Mouse (Mus musculus) ovary, postnatal 36 days (tissue): ENCODE data around the gene Adgrb3.
"Not testable (repeated sequence)": the region's sequence is repeated elsewhere in the genome, so short reads cannot be mapped to it uniquely, and the experiment has no call there.

ENCODE experiments used
- DNase-seq: peaks from one replicate; pipeline ENCODE4 v3.0.0; 2022; ENCODE audit warnings: low spot score, mixed read lengths

Adgrb3 gene

GRCm38 (mm10) chr1:25744736-25745135, 84.8 kb downstream of the Adgrb3 start:
- no peak for DNase-seq

GRCm38 (mm10) chr1:25729844-25730243, 99.7 kb downstream of the Adgrb3 start:
- DNase-seq: no peak

DNA sequence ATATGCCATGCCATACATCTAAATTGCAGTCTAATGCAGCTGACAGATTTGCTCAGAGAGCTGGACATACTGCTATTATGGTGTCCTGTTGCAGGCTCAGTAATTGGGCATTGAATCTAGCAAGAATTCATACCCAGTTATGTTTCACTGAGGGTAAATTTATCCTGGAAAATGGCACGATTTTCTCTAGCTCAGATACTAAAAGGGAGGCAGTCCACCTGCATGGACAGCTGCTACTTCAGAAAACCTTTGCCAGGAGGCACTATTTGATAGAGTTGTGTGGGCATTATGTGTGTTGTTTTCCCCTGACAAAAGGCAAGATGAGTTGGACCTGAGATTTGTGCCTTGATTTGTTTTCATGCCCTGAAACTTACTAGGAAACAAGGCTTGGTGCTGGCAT, 118.0 kb downstream of the Adgrb3 start:
- DNase-seq: no peak

DNA sequence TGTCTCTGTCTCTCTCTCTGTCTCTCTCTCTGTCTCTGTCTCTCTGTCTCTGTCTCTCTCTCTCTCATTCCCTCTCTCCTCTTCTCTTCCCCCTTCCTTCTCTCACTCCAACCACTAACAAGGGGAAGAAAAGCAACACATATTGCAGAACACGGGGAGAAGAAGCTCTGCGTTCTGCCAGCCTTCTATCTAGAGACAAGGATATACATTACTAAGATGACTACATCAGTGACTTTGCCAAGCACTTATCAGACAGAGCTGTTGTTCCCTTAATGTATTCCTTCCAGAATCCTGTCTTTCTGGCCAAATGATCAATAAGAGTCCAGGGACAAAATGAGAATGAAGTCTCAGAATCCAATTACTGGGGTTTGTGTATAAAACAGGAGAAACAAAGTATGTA, 123.2 kb downstream of the Adgrb3 start:
- DNase-seq: no peak

- DNase-seq: no peak
These were observed 130.7 kb downstream of the Adgrb3 start for GRCm38 (mm10) chr1:25698702-25699250.

- no peak for DNase-seq
These were observed 132.3 kb downstream of the Adgrb3 start for GRCm38 (mm10) chr1:25697179-25697578.

DNA sequence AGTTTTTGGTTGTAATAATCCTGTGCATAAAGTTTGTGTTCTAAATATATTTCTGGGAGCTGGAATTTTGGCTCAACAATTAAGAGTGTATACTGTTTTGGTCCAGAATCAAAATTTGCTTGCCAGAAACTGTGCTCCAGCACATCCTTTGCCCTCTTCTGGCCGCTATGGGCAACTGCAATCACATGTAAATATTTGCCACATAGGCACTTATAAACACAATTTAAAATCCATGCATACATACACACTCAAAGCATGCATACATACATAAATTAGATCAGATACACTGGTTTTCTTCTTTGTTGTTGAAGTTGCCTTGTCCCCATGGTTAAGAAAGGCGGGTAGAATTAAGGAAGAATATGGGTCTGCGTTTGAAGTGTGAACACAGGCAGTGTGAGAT, 132.7 kb downstream of the Adgrb3 start:
- DNase-seq: no peak

DNA sequence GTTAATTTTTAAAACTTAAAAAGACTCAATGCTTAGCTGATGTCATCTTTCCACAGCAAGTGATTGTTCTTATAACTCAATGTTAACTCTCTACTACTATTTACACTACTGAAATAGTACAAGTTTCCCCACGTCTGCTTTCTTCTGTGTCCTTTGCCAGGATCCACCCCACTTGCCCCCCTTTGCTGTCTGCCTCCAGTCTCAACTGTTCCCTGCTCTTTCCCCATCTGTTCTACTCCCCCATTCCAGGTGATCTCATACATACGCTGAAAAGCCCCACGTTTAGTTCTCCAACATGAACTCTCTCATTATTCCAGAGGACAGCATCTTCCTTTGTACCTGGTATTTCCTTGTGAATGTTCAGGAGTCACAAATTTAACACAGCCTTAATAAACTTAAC, 147.4 kb downstream of the Adgrb3 start:
- DNase-seq: no peak

DNA sequence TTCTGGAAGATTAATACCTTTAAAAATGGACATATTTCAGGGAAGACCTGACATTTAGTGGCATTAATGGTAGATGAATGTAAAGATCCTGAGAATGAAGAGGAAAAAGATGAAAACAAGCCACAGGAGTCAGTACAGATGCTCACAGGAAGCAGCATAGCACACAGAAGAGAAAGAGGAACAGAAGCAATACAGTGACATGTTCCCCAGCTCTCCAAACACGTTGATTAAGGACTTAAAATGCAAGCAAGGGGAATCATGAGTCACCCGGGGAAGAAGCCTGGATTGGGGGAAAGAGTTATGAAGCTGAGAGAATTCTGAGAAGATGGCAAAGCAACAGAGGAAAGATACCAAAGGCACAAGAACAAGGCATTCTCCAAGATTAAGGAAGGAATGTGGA, 149.9 kb downstream of the Adgrb3 start:
- no peak for DNase-seq

DNA sequence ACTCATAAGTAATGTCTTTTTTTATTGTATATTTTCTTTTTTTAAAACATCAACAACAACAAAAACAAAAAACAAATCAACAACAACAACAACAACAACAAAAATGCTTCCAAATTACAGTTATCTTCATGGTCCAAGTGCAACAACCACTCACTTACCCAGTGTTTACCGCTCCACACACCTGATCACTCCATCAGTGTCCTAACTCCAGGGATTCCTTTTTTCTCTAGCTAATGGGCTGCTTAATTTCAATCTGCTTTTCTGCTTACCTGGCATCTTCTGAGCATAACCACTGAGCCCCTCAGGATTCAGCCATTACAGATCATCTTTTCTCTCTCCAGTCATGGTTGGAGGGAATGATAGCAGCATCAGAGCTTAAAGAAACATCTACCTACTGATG, 176.8 kb downstream of the Adgrb3 start:
- no peak for DNase-seq

DNA sequence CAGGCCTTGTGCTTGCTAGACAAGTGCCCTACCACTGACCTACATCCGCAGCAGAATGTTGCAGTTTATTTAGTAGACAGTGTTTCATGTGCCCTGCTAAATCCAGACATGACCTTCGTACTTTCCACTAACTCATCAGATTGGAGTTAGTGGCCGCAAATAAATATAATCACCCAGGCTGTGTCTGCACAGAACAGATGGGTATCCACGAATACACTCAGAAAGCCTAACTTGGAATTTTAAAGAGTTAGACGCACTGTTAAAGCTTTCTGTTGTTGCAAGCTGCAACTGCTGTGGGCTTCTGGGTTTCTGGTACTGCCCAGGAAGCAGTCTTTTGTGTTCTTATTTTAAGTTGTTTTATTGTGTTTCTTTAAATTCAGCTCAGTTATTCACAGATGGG, 185.3 kb downstream of the Adgrb3 start:
- no peak for DNase-seq

- DNase-seq: no peak
These were observed 208.0 kb downstream of the Adgrb3 start for GRCm38 (mm10) chr1:25621458-25621857.

DNA sequence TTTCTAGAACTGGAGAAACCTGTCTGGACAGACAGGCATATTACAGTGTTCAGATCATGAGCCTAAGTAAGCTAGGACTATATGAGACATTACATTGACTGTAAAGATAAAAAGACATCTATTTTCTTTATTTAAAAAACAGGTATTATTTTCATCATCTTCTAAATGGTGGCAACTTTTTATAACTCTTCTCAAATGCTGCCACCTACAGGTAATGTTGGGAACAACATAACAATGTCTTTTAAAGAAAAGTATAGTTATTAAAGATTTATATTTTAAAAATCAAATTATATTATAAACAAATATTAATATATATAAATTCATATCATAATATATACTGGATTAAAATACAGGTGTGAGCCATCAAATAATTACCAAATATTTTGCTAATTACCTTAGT, 212.6 kb downstream of the Adgrb3 start:
- no peak for DNase-seq

- not testable (repeated sequence) for DNase-seq
These were observed 218.7 kb downstream of the Adgrb3 start for GRCm38 (mm10) chr1:25610776-25611175.

GRCm38 (mm10) chr1:25598941-25599340, 230.6 kb downstream of the Adgrb3 start:
- DNase-seq: no peak

DNA sequence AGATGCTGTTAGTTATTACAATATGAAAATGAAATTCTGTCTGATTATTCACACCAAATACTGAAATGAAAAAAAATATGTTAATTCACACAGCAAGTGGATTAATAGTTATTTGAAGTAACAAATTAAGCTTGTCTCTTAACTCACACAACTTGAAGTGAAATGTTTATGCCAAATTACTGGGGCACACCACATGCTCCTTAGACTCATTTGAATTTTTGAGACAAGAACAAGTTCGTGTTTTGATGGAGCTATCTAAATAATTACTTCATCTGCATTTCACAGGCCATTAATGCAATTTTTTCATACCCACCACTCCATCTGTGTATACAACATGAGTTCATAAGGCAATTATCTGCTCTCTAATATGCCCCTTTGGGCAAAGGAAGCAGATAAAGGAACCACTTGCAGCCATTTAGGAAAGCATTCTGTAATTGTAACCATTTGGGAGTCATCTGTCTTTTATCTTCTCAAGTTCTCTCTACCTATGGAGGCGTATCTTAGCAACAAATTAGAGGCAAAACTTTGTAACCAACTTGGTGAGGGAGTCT, 240.9 kb downstream of the Adgrb3 start:
- no peak for DNase-seq

DNA sequence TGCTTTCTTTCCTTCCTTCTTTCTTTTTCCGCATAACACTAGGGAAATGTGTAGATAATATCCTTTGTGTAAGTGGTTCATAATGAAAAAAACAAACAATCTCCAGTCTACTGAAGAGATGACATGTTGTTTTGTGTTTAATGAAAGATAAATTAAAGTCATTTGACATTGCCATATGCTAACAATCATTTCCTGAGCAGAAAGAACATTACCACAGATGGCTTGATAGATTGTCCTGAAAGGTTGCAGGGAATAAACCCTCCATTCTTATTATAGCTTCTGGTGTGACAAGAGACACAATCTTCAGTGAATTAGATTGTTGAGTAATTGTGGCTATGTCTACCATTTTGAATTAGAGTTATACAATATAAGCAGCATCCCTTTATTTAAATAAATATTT, 247.8 kb downstream of the Adgrb3 start:
- no peak for DNase-seq

DNA sequence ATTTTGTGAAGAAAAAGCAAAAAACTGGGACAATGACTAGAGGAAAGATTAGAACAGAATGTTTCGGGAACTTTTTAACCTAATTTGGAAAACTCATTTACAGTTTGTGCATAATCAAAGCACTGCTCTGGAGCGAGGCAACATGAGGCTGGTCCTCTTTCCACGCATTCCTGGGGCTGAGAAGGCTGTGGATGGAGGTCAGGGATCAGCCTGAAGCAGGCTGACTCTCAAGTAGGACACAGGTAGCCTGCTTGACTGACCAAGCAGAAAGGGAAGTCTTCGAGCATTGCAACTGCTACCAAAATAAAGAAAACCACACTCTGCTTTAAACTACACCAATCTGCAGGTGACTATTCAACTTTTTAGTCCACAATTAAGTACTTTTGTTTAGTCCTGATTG, 251.7 kb downstream of the Adgrb3 start:
- no peak for DNase-seq

GRCm38 (mm10) chr1:25576598-25576997, 252.9 kb downstream of the Adgrb3 start:
- no peak for DNase-seq

GRCm38 (mm10) chr1:25568096-25568495, 261.4 kb downstream of the Adgrb3 start:
- DNase-seq: no peak

DNA sequence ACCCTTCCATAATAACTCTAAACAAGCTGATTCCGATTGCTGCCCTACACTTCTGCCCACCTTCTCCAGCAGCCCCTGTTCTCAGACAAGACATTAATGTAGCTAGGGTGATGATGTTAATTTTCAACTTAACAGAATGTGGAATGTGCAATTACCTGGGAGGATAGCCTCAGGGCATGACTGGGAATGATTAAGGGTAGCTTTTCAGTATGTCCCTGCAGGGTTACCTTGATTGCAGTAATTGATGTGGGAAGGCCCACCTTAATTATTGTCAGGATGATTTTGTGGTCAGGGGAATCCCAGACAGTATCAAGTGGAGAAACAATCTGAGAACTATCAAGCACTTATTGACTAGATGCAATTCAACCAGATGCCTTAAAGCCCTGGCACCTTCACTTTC, 283.4 kb downstream of the Adgrb3 start:
- DNase-seq: no peak

- no peak for DNase-seq
These were observed 285.6 kb downstream of the Adgrb3 start for GRCm38 (mm10) chr1:25543915-25544314.

DNA sequence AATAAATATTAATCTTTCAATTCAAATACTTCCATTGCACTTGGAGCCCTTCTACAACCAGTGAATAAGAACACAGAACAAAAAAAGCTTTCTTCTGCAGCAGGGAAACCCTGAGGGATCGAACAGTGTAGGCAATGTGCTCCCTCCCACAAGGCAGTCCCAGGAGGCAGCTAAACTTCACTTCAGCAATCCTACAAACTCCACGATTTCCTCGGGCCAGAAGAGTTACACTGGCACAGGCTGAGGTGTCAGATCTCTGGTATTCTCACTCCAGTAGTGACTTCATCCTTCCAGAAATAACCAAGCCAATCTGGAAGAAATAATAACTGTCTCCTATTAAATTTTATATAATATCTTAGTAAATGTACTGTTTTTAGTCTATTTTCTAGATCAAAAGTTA, 286.6 kb downstream of the Adgrb3 start:
- no peak for DNase-seq

GRCm38 (mm10) chr1:25526976-25527375, 302.5 kb downstream of the Adgrb3 start:
- DNase-seq: no peak
